Mouse (Mus musculus) liver, postnatal 0 days (tissue): ENCODE measurements around the gene Nudt15.

Source experiments
- CTCF ChIP-seq: sonication (generic); IDR thresholded peaks from 2 replicates; pipeline ENCODE4 v1.5.1; 2016; ENCODE audit warnings: antibody characterized with exemption, low read depth
- EP300 ChIP-seq: IDR thresholded peaks from 2 replicates; pipeline ENCODE4 v1.6.1; 2016; ENCODE audit warnings: antibody characterized with exemption, low read depth, mild to moderate bottlenecking

- TF ChIP-seq CTCF (no peak), EP300 (no peak)
Observed at GRCm38 (mm10) chr14:73535641-73536040, 12.4 kb downstream of the Nudt15 start.
